Mouse (Mus musculus) liver, postnatal 0 days (tissue): Measurements from ENCODE around the gene Samd7. TPM values are rescaled to one million over a fixed set of nuclear protein-coding genes. Genes with fewer than 3 reads are reported as not detected.
"Not testable (repeated sequence)": the region's sequence is repeated elsewhere in the genome, so short reads cannot be mapped to it uniquely, and the experiment has no call there.

Source experiments
- ATAC-seq: fragments of 200-750 bp; cut with Nextera tagmentation; 2 replicates; pipeline ENCODE4 v1.8.0; 2017; ENCODE audit warnings: mild to moderate bottlenecking, moderate library complexity
- DNase-seq: peaks from one replicate; pipeline ENCODE4 v3.0.0-alpha.2; 2016
- H3K27ac ChIP-seq: fragments of 300-500 bp; sonication (generic); 2 replicates; pipeline ENCODE4 v1.5.1; 2014; ENCODE audit warnings: antibody characterized with exemption, moderate library complexity, mild to moderate bottlenecking, low read depth
- H3K27me3 ChIP-seq: fragments of 300-500 bp; sonication (generic); 2 replicates; pipeline ENCODE4 v1.6.1; 2014; ENCODE audit warnings: low read length, control low read depth, mixed read lengths; ENCODE audit not compliant: insufficient read depth
- H3K36me3 ChIP-seq: fragments of 300-500 bp; sonication (generic); replicated peaks from 2 replicates; pipeline ENCODE4 v1.6.1; 2014; ENCODE audit warnings: mild to moderate bottlenecking, control low read depth, low read length, moderate library complexity, mixed read lengths; ENCODE audit not compliant: insufficient read depth
- H3K4me1 ChIP-seq: fragments of 300-500 bp; sonication (generic); 2 replicates; pipeline ENCODE4 v1.6.1; 2014; ENCODE audit warnings: antibody characterized with exemption, mild to moderate bottlenecking, control low read depth; ENCODE audit not compliant: insufficient read depth
- H3K4me2 ChIP-seq: fragments of 300-500 bp; sonication (generic); 2 replicates; pipeline ENCODE4 v1.6.1; 2014; ENCODE audit warnings: low read depth, mild to moderate bottlenecking, low read length, moderate library complexity, mixed read lengths
- H3K4me3 ChIP-seq: fragments of 300-500 bp; sonication (generic); 2 replicates; pipeline ENCODE4 v1.5.1; 2014; ENCODE audit warnings: low read depth, low read length
- H3K9ac ChIP-seq: fragments of 300-500 bp; sonication (generic); replicated peaks from 2 replicates; pipeline ENCODE4 v1.6.1; 2014; ENCODE audit warnings: mild to moderate bottlenecking, moderate library complexity
- H3K9me3 ChIP-seq: fragments of 300-500 bp; sonication (generic); 2 replicates; pipeline ENCODE4 v1.6.1; 2016; ENCODE audit warnings: mild to moderate bottlenecking, control low read depth, low read length, mixed read lengths
- CTCF ChIP-seq: sonication (generic); IDR thresholded peaks from 2 replicates; pipeline ENCODE4 v1.5.1; 2016; ENCODE audit warnings: antibody characterized with exemption, low read depth
- EP300 ChIP-seq: IDR thresholded peaks from 2 replicates; pipeline ENCODE4 v1.6.1; 2016; ENCODE audit warnings: antibody characterized with exemption, low read depth, mild to moderate bottlenecking
- WGBS: fragments of 180-500 bp; shearing (Covaris S2); extraction: QIAGEN DNeasy Blood & Tissue Kit; methylation state at CpG from one replicate; pipeline ENCODE4 v1.1.7; 2014; ENCODE audit not compliant: insufficient replicate concordance; 5-methylcytosine and 5-hydroxymethylcytosine counted together
- polyA plus RNA-seq: library from polyadenylated mRNA; unstranded; fragments of >200 nt; fragmentation: Nextera tagmentation; extraction: Ambion mirVana; gene quantifications from 2 replicates; pipeline ENCODE4 v1.2.1, GENCODE M21; 2015

Samd7 gene
- 0.04 TPM in 2 replicates for polyA plus RNA-seq

- Histone ChIP-seq H3K9ac (no peak within 1 kb of the TSS), H3K36me3 (no peaks in the 10 kb centered on the region), H3K4me1 (no peaks in the 10 kb centered on the region), H3K27me3 (no peaks in the 10 kb centered on the region), H3K4me2 (no peak within 1 kb of the TSS), H3K27ac (no peak within 1 kb of the TSS), H3K4me3 (no peak within 1 kb of the TSS), H3K9me3 (no peaks in the 10 kb centered on the region)
- ATAC-seq (no peak), DNase-seq (no peak)
- no peak for TF ChIP-seq CTCF
- TF ChIP-seq EP300: no peak
- WGBS: 74% methylated on average over 7 of the region's 7 CpGs
Observed at GRCm38 (mm10) chr3:30746006-30746405, at the start of gene Samd7. Gene Samd7 (plus strand): TSS chr3:30746293.

- H3K9me3 ChIP-seq: no peaks in the 10 kb centered on the region
- WGBS: 10% methylated on average over 2 of the region's 2 CpGs
- no peaks in the 10 kb centered on the region for H3K27me3 ChIP-seq
- H3K4me1 ChIP-seq: no peaks in the 10 kb centered on the region
- no peak overlapping the region for H3K9ac ChIP-seq
- no peak overlapping the region for H3K4me3 ChIP-seq
- TF ChIP-seq EP300 (no peak), CTCF (peak; percentile 92)
- ATAC-seq (no peak), DNase-seq (peak; percentile 68)
- no peaks in the 10 kb centered on the region for H3K36me3 ChIP-seq
- H3K27ac ChIP-seq: no peak overlapping the region
- H3K4me2 ChIP-seq: no peak overlapping the region
Observed at GRCm38 (mm10) chr3:30696346-30696745, 49.7 kb upstream of the Samd7 start.

- H3K27ac ChIP-seq: no peak overlapping the region
- no peaks in the 10 kb centered on the region for H3K9me3 ChIP-seq
- H3K4me3 ChIP-seq: no peak overlapping the region
- no peaks in the 10 kb centered on the region for H3K4me1 ChIP-seq
- H3K9ac ChIP-seq: no peak overlapping the region
- H3K27me3 ChIP-seq: no peaks in the 10 kb centered on the region
- 54% methylated on average over 4 of the region's 4 CpGs for WGBS
- no peak overlapping the region for H3K4me2 ChIP-seq
- DNase-seq (no peak), ATAC-seq (no peak)
- H3K36me3 ChIP-seq: no peaks in the 10 kb centered on the region
- TF ChIP-seq CTCF: no peak
- TF ChIP-seq EP300: no peak
Observed at GRCm38 (mm10) chr3:30697891-30698290, 48.2 kb upstream of the Samd7 start.

GRCm38 (mm10) chr3:30699711-30700505, 46.2 kb upstream of the Samd7 start, which contains the start of gene Lrrc31:
Gene Lrrc31 (minus strand): TSS chr3:30699843.
- not testable (repeated sequence) for H3K36me3 ChIP-seq, ATAC-seq, H3K4me2 ChIP-seq, H3K4me1 ChIP-seq, DNase-seq, H3K9ac ChIP-seq, H3K9me3 ChIP-seq, H3K27ac ChIP-seq, H3K4me3 ChIP-seq, H3K27me3 ChIP-seq
- 70% methylated on average over 6 of the region's 6 CpGs for WGBS

- Histone ChIP-seq H3K4me3 (no peak overlapping the region), H3K27ac (no peak overlapping the region), H3K9me3 (no peaks in the 10 kb centered on the region), H3K4me2 (no peak overlapping the region), H3K36me3 (no peaks in the 10 kb centered on the region), H3K4me1 (peaks cover 3% of the 10 kb centered on the region; the same call in 1 of the 2 replicates), H3K9ac (no peak overlapping the region), H3K27me3 (no peaks in the 10 kb centered on the region)
- ATAC-seq (no peak), DNase-seq (no peak)
- no peak for TF ChIP-seq EP300
- TF ChIP-seq CTCF: no peak
- 85% methylated on average over 3 of the region's 3 CpGs for WGBS
Observed at GRCm38 (mm10) chr3:30705977-30706376, 40.1 kb upstream of the Samd7 start.

- WGBS: 50% methylated on average over 4 of the region's 4 CpGs
Observed at GRCm38 (mm10) chr3:30706614-30707276, 39.3 kb upstream of the Samd7 start.

More at GRCm38 (mm10) chr3:30706614-30707276, 39.3 kb upstream of the Samd7 start:
- peaks cover 3% of the 10 kb centered on the region; the same call in 1 of the 2 replicates for H3K4me1 ChIP-seq
- peak; percentile 95 for ATAC-seq
- TF ChIP-seq EP300 (peak; percentile 82), CTCF (no peak)
- H3K9ac ChIP-seq: no peak overlapping the region
- peak overlapping the region; percentile 38; the same call in 1 of the 2 replicates for H3K4me2 ChIP-seq
- H3K36me3 ChIP-seq: no peaks in the 10 kb centered on the region
- no peak overlapping the region for H3K27ac ChIP-seq
- H3K4me3 ChIP-seq: no peak overlapping the region
- DNase-seq: no peak
- no peaks in the 10 kb centered on the region for H3K9me3 ChIP-seq
- no peaks in the 10 kb centered on the region for H3K27me3 ChIP-seq
